Mouse (Mus musculus): ENCODE measurements around the gene Jak1. TPM values are rescaled to one million over a fixed set of nuclear protein-coding genes. Genes with fewer than 3 reads are reported as not detected.

Jak1 gene
- 443 TPM for polyA plus RNA-seq (2017; shearing (Covaris generic))

GRCm38 (mm10) chr4:101264741-101265513 is at the start of gene Jak1:
Jak1 (minus strand) TSS chr4:101265282.

Other genes with a start within 250 kb of the Jak1 start
- gene Gm10577, start 244.6 kb downstream of the Jak1 start, polyA plus RNA-seq (2017; shearing (Covaris generic)) = not detected
- 1.4 TPM for gene Raver2, start 196.3 kb downstream of the Jak1 start, polyA plus RNA-seq (2017; shearing (Covaris generic))
- 0.55 TPM for gene Ak4, start 154.0 kb upstream of the Jak1 start, polyA plus RNA-seq (2017; shearing (Covaris generic))
- gene Dnajc6, start 231.4 kb upstream of the Jak1 start, polyA plus RNA-seq (2017; shearing (Covaris generic)) = 0.81 TPM